Mouse (Mus musculus) E14TG2a.4 (cell line): Measurements from ENCODE around the gene Plxna2.
A peak's percentile ranks its signal among the peaks of the same experiment; 100 is the strongest.

Source experiments
- H3K27me3 ChIP-seq: 2 replicates; pipeline ENCODE4 v1.6.1; 2014; ENCODE audit warnings: low read length, control low read depth; ENCODE audit not compliant: insufficient read depth
- H3K36me3 ChIP-seq: 2 replicates; pipeline ENCODE4 v1.6.1; 2014; ENCODE audit warnings: low read length, control low read depth; ENCODE audit not compliant: insufficient read depth
- H3K4me1 ChIP-seq: replicated peaks from 2 replicates; pipeline ENCODE4 v1.6.1; 2014; ENCODE audit warnings: low read depth, low read length, control low read depth
- H3K4me3 ChIP-seq: replicated peaks from 2 replicates; pipeline ENCODE4 v1.5.1; 2014; ENCODE audit warnings: mild to moderate bottlenecking, low read length
- H3K9me3 ChIP-seq: 2 replicates; pipeline ENCODE4 v1.6.1; 2014; ENCODE audit warnings: low read length, control low read depth
- CTCF ChIP-seq: conservative IDR thresholded peaks from 2 replicates; pipeline ENCODE4 v1.5.1; 2014; ENCODE audit warnings: low read length
- NANOG ChIP-seq: IDR thresholded peaks from 2 replicates; pipeline ENCODE4 v1.6.1; 2014; ENCODE audit warnings: borderline replicate concordance, low read length, mixed read lengths
- POU5F1 ChIP-seq: IDR thresholded peaks from 2 replicates; pipeline ENCODE4 v1.6.1; 2014; ENCODE audit warnings: low read length, borderline replicate concordance

Gene Plxna2

DNA sequence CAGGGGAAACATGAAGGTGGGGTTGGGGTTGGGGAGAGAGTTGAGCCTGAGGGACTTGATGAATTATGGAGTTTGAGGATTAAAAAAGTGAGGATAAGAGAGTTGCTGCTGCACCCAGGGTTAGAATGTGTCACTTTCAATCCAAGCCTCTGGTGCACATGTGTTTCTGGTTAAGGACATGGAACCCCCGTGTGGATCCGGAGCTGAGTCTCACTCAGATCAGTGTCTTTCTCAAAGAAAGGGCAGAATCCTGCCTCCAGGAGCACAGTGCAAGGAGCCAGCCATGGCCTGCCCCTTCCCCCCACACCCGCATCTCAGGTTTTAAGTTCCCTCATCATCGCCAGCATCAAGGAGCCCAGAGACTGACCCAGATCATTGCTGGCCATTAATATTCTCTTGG is 102.4 kb downstream of the Plxna2 start:
- H3K4me3 ChIP-seq: no peak overlapping the region
- H3K4me1 ChIP-seq: no peaks in the 10 kb centered on the region
- H3K9me3 ChIP-seq: peaks cover 4% of the 10 kb centered on the region; the same call in 1 of the 2 replicates
- no peaks in the 10 kb centered on the region for H3K27me3 ChIP-seq
- TF ChIP-seq CTCF (no peak), NANOG (no peak), POU5F1 (no peak)
- no peaks in the 10 kb centered on the region for H3K36me3 ChIP-seq

DNA sequence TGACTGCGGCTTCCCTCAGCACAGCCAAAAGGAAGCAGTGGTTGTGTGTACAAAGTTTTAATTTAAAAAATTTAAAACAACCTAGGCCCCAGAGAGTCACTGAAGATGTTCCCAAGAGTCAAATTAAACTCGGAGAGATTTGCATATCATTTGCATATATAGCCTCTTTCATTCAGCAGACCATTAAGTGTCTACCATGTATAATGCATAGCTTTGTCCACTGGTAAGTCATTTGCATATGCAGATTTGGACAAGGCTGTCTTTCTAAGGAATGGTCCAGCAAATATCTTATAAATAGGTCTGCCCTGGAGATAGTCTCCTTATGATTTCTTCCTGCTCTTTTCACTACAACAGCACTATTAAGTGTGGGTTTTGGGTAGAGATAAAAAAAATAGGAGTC is 103.2 kb downstream of the Plxna2 start:
- Histone ChIP-seq H3K4me1 (no peaks in the 10 kb centered on the region), H3K4me3 (no peak overlapping the region), H3K36me3 (no peaks in the 10 kb centered on the region), H3K9me3 (peaks cover 4% of the 10 kb centered on the region; the same call in 1 of the 2 replicates), H3K27me3 (no peaks in the 10 kb centered on the region)
- TF ChIP-seq POU5F1 (no peak), CTCF (no peak), NANOG (no peak)

GRCm38 (mm10) chr1:194722329-194722728 is 104.3 kb downstream of the Plxna2 start:
- TF ChIP-seq POU5F1 (no peak), NANOG (no peak), CTCF (no peak)
- Histone ChIP-seq H3K9me3 (peaks cover 4% of the 10 kb centered on the region; the same call in 1 of the 2 replicates), H3K4me3 (no peak overlapping the region), H3K36me3 (no peaks in the 10 kb centered on the region), H3K4me1 (no peaks in the 10 kb centered on the region), H3K27me3 (no peaks in the 10 kb centered on the region)

DNA sequence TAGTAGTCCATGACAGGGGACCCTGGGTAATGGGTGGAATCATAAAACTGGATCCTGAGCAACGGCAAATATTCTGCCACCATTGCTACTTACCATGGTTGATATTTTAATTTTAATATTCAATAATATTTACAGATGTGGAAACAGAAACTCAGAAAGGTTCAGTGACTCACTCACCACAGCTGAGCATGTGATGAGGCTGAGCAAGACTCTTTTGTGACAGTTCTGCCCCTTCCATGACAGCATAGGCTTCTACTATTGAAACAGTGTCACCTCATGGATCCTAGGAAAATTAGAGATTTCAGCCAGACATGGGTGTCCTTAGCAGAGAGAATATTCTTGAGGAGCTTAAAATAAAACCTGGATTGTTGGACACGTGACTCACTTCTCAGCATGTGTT is 116.8 kb downstream of the Plxna2 start:
- TF ChIP-seq NANOG (no peak), CTCF (no peak), POU5F1 (no peak)
- H3K9me3 ChIP-seq: no peaks in the 10 kb centered on the region
- no peak overlapping the region for H3K4me3 ChIP-seq
- no peaks in the 10 kb centered on the region for H3K36me3 ChIP-seq
- H3K27me3 ChIP-seq: no peaks in the 10 kb centered on the region
- no peaks in the 10 kb centered on the region for H3K4me1 ChIP-seq

- Histone ChIP-seq H3K4me1 (no peaks in the 10 kb centered on the region), H3K36me3 (no peaks in the 10 kb centered on the region), H3K4me3 (no peak overlapping the region), H3K27me3 (no peaks in the 10 kb centered on the region), H3K9me3 (no peaks in the 10 kb centered on the region)
- TF ChIP-seq POU5F1: no peak
- no peak for TF ChIP-seq CTCF
Observed at GRCm38 (mm10) chr1:194739894-194740293, 121.9 kb downstream of the Plxna2 start.

DNA sequence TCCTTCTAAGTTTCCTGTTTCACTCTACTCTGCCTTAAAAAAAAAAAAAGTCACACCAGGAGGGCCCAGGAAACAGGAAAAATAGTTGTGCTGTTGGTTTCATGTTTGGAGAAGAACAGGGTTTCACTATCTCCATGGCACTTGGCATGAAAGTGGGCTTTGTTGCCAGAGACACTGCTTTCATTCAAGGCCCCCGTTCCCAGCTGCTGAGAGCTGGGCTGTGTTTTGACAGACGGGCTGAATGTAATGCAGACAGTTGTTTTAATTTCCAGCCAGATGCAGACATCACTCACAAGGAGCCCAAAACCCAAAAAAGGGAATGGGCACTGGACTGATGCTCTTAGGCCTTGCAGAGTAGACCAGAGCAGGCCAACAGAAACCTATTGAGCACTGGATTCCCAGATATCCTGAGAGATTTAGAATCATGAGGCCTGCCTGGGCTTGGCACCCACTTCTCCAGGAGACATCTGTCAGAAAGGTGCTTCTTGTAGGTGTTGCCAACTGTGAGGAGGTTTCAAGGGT is 124.9 kb downstream of the Plxna2 start:
- no peak for TF ChIP-seq CTCF
- no peak for TF ChIP-seq NANOG
- no peaks in the 10 kb centered on the region for H3K36me3 ChIP-seq
- no peaks in the 10 kb centered on the region for H3K27me3 ChIP-seq
- H3K9me3 ChIP-seq: no peaks in the 10 kb centered on the region
- H3K4me1 ChIP-seq: peaks cover 26% of the 10 kb centered on the region
- H3K4me3 ChIP-seq: no peak overlapping the region

DNA sequence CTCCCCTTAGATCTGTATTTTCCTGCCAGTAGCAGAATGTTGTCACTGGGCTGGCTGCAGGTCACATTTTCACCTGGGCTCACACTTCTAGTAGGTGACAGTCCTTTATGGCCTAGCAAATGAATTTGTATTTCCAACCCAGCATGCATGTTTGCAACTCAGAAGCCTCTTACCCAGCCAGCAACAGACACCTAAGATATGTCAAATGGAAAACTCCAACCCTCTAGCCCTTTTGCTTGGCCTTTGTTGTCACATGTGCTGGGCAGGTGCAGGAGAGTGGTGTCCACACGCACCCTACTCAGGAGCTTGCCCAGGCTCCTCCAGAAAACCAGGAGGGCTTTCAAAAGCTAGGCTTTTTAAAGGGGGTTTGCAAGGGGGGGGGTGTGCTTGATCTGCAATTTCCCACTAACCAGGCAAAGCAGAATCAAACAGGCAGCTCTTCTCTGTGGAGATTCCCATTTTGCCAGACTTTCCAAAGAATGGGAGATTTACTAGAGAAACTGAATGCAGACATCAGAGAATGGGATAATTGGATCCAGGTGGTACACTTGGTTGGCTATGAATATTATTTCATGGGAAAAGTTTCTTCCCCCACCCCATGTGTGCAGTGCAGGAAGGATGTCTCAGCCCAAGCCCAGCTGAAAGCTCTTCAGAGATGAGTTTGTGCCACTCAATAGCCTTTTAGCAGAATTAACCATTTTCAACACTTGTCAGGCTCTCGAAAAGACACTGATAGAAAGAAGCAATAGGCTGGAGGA is 127.3 kb downstream of the Plxna2 start:
- no peak for TF ChIP-seq CTCF
- no peak for TF ChIP-seq NANOG
- no peak for TF ChIP-seq POU5F1
- H3K4me1 ChIP-seq: peaks cover 26% of the 10 kb centered on the region
- no peak overlapping the region for H3K4me3 ChIP-seq
- H3K36me3 ChIP-seq: no peaks in the 10 kb centered on the region
- no peaks in the 10 kb centered on the region for H3K27me3 ChIP-seq
- H3K9me3 ChIP-seq: no peaks in the 10 kb centered on the region

DNA sequence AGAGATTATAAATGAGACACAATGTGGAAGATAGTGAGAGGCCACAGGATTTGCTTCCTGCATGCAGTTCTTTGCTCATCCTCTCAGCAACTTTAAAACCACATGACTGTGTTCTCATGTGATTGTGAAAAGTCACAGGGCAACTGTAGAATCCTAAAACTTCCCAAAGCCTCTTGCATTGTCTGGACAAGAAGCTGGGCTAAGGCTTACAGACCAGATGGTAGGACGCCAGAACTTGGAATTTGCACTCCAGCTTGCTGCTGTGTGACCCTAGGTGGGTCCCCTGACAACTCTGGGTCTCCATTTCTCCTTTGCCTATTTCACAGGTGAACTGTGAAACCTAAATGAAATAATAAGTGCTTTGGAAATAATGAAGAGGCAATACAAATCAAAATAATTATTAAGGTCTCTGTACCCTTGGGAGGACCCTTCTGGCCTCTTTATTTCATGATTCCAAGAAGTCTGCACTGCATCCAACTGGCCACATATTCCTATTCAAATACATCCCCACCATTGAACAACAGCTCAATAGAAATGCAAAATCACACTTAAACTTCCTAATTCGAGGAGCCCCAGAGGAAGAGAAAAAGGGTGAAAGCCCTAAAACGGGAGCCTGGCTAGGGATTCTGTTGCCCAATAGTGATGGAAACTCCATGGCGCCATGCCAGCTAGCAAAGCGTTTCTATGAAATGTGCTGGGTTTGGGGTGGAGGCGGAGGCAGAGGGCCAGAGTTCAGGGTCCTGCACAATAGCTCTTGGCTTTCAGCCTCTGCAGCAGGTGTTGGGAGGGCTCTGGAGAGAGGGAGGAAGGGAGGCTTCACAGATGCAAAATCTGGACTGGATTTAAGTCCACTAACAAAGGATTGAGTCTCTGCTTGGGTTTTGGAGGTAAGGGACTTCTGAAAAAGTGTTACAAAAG is 128.6 kb downstream of the Plxna2 start:
- Histone ChIP-seq H3K9me3 (no peaks in the 10 kb centered on the region), H3K4me3 (0 out of 2 replicates have a peak overlapping the region, but pooled peaks have one; percentile 13), H3K4me1 (peaks cover 26% of the 10 kb centered on the region), H3K27me3 (no peaks in the 10 kb centered on the region), H3K36me3 (no peaks in the 10 kb centered on the region)
- TF ChIP-seq POU5F1: no peak
- no peak for TF ChIP-seq CTCF
- TF ChIP-seq NANOG: no peak
